Mouse (Mus musculus) layer of hippocampus, postnatal 25 days (tissue): ENCODE data around the gene Guca1b. TPM values are rescaled to one million over a fixed set of nuclear protein-coding genes. Genes with fewer than 3 reads are reported as not detected.

ENCODE experiments used
- total RNA-seq, 2 experiments: library from RNA; stranded (reverse); gene quantifications; 2 replicates each; pipeline ENCODE4 v1.2.3; 2021

Gene Guca1b
- total RNA-seq, 2 experiments from 2014 or later, result 0.98 to 1.0 TPM

Other genes starting within 250 kb of the Guca1b start
- 10 to 100 TPM; 26.4 to 32.5 TPM for gene Mrps10, start 16.5 kb upstream of the Guca1b start, total RNA-seq
- under 1 TPM in 1 of 2 experiments, not detected in 1; 0.42 TPM for gene Guca1a, start 15.2 kb downstream of the Guca1b start, total RNA-seq
- under 1 TPM; 0.19 to 0.52 TPM for gene AI661453, start 51.2 kb downstream of the Guca1b start, total RNA-seq
- not detected for gene 1700001C19Rik, start 52.0 kb downstream of the Guca1b start, total RNA-seq
- 10 to 100 TPM; 15.9 to 19.1 TPM for gene Taf8, start 116.9 kb downstream of the Guca1b start, total RNA-seq
- gene Ccnd3, start 119.7 kb downstream of the Guca1b start, total RNA-seq, result 10 to 100 TPM; 30.2 to 39.9 TPM
- gene Bysl, start 226.1 kb downstream of the Guca1b start, total RNA-seq, result 10 to 100 TPM; 18.4 to 19.1 TPM
- gene Med20, start 226.2 kb downstream of the Guca1b start, total RNA-seq, result 10 to 100 TPM; 28.7 to 29.8 TPM
- gene Gm20517, start 226.2 kb downstream of the Guca1b start, total RNA-seq, result 1 to 10 TPM; 5.2 to 5.5 TPM
- gene Usp49, start 245.3 kb downstream of the Guca1b start, total RNA-seq, result 10 to 100 TPM in 1 of 2 experiments, 1 to 10 TPM in 1; 9.7 to 14.7 TPM